Mouse (Mus musculus) induced T-regulatory cell, adult 2 months (primary cell): ENCODE results near the gene 4932438H23Rik.

ENCODE experiments used
- DNase-seq: peaks from one replicate; pipeline ENCODE4 v3.0.0-alpha.2; 2012; ENCODE audit warnings: low read depth

The 4932438H23Rik gene

DNA sequence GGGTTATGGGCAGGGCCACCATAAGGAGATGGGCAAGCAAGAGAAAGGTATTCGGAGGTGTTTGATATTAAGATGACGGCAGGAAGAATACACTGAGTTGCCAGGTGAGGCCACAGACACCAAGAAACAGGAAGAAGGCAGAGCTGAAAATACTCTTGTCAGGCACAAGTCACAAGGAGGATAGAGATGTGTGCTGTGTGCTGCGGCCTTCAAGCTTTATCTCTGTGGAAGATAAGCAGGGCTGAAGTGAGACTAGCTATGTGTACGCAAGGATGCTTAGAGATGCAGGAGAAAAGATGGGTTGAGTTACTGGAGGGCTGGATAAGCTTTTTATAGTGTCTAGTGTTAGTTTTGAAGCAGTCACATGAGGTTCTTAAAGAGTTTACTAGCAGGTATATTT lies 37.7 kb downstream of the 4932438H23Rik start:
- peak; percentile 82 for DNase-seq

DNA sequence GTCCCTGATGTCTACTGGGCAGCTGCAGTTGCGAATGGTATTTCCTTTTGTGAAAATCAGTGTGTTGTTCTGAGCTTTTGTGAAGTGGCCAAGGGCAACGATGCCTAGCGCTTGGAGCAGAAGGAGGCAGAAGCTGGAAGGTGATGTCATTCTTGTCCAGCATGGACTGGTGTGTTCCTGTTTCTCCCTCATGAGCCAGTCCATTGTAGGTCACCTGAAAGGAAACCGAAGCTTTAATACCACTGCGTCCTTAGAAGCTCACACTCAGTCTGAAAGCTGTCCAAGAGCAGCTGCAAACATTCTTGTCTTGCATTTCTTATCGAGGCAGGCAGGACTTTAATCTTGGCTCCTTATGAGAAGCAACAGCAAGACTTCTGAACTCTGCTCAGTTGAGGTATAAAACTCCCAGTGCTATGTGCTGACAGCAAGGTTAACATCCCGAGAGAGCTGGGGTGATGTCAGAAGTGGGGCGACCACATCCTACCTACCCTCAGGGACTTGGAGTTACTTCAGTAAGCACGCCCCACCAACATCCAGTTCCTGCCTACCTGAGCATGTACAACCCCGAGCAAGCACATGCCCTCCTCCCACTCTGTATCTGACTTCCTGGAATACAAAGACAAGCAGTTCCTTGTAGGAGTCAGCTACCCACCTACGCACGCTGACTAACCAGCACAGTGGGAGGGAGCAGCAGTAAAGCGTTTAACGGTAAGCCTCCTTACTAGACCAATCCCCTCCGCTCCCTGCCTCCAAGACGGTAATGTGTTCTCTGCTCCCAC lies 38.7 kb downstream of the 4932438H23Rik start:
- DNase-seq, result peak; percentile 91

DNA sequence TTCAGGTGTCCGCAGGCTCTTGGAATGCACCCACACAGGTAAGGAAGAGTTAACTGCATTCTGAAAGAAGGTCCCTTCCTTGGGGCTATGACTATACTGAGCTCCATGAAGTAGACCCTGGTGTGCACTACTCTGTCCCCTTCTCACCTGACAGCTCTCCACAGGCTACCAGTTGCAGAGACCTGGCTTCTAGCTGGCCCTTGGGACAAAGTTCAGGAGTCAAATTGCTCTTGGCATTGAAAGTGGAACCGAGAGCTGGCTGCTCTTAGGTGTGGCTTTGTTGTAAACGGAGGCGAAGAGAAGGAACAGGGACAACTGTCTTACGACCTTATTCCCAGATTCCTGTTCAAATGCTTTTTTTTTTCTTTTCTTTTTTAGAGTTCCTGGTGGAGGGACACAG lies 39.8 kb downstream of the 4932438H23Rik start:
- DNase-seq, result no peak

GRCm38 (mm10) chr16:91053599-91053998 lies 41.3 kb downstream of the 4932438H23Rik start:
- DNase-seq, result no peak

DNA sequence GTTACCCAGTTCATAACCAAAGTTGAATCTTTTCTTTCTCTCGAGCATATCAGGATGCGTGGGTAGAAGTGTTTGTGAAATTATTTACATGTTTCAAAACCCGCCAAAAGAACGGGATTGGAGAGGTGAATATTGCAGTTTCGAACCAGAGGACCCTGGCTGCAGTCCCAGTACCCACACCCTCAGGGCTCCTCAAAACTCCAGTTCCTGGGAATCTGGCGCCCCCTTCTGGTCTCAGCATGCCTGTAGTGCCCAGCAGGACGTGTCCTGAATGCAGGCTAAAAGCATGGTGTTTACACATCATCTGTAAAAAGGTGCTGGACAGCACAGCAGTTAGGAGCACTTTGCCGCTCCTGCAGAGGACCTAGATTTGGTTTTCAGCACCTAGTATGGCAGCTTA lies 49.4 kb downstream of the 4932438H23Rik start:
- DNase-seq, result peak; percentile 82

GRCm38 (mm10) chr16:91044270-91045182 lies 50.4 kb downstream of the 4932438H23Rik start, which contains the start of gene Paxbp1:
Gene Paxbp1 (minus strand): TSS chr16:91044543.
- DNase-seq, result peak; percentile 100

DNA sequence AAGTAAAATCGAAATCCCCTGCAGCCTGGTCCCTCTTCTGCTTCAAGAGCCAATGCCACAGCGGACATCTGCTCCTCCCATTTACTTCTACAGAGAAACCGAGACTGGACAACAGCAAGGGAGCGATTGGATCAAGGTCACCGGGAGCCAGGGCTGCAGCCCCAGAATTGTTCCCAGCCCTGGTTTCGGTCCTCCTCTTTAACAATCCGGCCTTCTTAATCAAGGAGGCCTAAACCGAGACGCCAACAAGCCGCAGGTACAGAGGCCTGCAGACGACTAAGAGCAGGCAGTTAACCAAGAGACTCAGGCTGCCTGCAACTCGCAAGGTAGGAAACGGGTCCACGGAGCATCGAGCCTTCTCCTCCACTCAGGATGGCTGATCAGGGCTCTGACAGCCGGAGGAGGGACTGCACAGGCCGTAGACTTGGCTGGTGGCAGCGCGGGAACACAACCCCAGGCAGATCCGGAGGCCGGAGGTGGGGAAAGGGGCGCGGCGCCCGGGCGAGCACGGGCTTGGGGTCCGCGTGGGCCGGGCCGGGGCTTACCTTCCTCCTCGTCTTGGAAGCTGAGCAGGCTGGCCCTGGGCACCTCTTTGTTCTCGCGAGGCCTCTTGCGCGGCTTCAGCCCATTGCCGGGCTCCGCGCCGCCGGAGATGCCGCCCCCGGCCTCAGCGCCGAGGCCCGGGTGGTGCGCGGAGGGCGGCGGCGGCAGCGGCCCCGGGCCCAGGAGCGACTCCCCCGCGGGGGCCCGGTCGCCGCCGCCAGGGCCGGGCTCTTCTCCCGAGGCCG lies 51.3 kb downstream of the 4932438H23Rik start:
- DNase-seq, result peak; percentile 81

GRCm38 (mm10) chr16:91042640-91043039 lies 52.3 kb downstream of the 4932438H23Rik start:
- DNase-seq, result no peak

- DNase-seq, result peak; percentile 51
Observed at GRCm38 (mm10) chr16:91035866-91036265, 59.1 kb downstream of the 4932438H23Rik start.

DNA sequence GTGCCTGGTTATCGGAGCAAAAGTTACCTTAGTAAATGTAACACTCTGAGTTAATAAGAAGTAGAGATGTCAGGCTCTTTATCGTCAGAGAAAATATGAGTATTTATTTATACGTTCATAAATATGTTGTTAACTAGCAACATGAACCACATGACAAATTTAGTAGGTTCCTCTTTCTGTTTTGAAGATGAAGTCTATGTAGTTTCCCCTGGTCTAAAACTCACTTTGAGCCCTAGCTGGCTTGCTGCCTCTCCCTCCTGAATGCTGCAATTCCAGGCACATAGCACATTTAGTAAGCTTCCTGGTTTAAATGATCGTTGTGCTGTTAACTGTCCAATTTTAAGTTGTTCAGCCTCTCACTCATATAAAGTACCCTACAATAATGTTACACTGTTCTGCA lies 64.2 kb downstream of the 4932438H23Rik start:
- DNase-seq, result no peak

GRCm38 (mm10) chr16:91029901-91030300 lies 65.0 kb downstream of the 4932438H23Rik start:
- no peak for DNase-seq

GRCm38 (mm10) chr16:91029161-91029743 lies 65.7 kb downstream of the 4932438H23Rik start:
- DNase-seq, result no peak

DNA sequence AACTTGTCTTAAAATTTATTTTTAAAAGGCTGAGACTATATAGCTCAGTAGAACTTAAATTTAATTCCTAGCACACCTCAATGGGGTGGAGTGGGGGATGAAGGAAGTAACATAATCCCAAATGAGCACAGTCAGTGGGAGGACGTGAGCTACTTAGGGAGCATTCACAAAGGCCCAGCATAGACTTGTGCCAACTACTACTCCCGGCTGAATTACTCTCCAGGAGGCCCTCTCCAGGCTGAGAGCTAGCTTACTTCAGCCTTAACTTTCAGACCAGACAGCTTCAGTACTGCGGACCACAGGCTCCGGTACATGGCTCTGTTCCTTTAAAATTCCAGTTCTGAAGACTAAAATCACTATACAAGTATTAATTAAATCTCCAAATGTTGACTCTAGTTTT lies 68.6 kb downstream of the 4932438H23Rik start:
- no peak for DNase-seq

- peak; percentile 60 for DNase-seq
Observed at GRCm38 (mm10) chr16:91023384-91023783, 71.5 kb downstream of the 4932438H23Rik start.

- DNase-seq, result no peak
Observed at GRCm38 (mm10) chr16:91020842-91021483, 74.0 kb downstream of the 4932438H23Rik start.

DNA sequence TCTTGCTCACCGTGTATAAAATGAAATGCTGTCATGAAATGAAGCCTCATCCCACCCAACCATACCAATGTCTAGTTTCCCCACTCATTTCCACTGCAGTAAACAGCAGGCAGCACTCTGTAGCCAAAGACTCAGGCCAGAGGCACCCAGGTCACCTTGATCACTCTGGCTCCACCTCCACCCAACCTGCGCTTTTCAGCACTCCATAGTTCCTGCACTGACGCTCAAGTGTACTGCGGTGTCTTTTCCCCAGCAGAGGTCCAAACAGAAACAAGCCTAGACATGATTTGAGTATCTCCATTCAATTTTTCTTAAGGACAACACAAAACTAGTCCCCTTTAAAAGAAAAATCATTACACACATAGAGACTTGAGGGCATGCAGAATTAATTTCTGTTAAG lies 75.4 kb downstream of the 4932438H23Rik start:
- DNase-seq, result no peak

DNA sequence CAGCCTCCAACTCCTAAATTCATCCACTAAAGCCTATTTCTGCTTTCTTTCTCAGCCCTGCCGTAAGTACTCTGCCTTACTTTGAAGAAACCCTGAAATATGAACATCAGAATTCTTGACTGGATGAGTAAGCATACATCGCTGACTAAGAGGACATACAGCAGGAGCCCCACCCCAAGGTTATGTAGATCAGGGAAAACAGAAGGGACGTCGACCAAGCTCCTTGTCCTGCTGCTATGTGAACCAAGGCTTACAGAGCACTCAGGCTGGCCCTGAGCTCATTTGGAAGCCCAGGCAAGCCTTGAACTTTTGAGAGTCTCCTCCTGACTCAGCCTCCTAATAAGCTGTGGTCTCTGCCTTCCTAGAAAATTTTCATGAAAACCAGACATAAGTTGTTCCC lies 79.2 kb downstream of the 4932438H23Rik start:
- DNase-seq, result no peak

DNA sequence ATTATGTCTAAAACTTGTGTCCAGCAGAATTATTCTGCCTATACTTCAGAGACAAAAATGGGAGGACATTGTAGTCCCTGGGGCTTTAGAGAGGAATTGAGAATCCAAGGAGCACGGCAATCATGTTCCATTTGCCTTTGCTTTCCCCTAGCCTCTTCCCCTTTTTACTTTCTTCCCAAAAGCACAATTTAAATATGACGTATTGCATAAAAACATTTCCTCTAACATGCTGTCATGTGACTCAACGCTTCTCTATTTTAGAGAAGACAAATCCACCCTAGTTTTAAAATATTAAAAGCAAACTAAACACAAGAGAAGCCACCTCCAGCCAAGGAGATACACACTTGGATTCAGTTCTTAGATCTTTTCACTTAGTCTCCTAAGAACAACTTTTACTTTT lies 83.1 kb downstream of the 4932438H23Rik start:
- DNase-seq, result no peak

DNA sequence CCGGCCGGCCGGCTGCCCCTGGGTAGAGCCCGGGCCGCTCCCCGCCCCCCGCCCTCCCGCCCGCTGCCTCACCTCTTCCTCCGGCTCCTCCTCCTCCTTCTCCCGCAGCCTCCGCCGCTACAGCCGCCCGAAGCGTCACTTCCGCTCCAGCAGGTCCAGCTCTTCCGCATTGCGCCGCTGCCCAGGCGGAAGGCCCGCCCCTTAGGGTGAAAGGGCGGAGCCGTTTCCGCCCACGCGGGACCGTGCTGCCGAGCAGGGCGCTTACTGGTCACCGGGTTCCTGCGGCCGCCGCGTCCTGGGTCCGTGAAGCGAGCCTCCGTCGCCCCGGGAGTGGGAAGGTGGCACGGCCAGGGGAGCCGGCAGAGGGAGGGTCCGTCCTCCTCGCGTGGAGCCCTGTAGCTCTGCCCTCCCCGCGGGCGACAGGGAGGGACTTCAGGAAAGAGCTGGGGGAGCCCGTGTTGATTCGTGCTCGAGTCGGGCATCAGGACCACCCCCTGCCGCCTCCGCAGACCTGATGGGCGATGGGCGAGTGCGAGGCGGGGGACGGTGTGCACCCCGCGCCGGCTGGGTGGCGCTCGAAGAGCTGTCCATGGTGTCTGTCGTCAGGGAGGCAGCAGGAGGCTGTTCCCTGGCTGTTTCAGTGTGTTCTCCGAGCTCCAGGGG lies 83.8 kb downstream of the 4932438H23Rik start, which contains the start of gene Synj1:
Gene Synj1 (minus strand): TSS at position 288 of the 663 bp plus-strand sequence.
- DNase-seq, result peak; percentile 93

DNA sequence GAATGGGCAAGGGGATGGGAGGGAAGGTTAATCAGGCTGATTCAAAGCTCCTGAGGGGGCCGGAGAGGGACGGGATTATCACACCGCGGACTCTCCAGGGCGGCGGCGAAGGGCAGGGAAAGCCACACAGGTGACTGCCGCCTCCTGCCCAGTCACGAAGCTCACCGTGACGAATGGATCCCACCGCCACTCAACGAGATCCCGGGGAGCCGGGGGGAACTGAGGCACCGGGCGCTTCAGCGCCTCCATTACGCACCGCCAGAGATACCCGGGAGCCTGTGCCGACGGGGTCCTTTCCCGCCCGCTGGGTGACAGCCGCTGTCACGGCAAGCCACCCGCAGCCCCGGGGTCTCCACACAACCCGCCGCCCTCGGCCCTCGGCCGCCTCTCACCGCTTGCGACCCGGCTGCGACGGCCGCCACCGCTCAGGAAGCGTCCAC lies 84.3 kb downstream of the 4932438H23Rik start:
- no peak for DNase-seq
